Mouse (Mus musculus) thymus, postnatal 0 days (tissue): Measurements from ENCODE around the gene Sppl2a. TPM values are rescaled to one million over a fixed set of nuclear protein-coding genes. Genes with fewer than 3 reads are reported as not detected.
A peak's percentile ranks its signal among the peaks of the same experiment; 100 is the strongest.
"Not testable (repeated sequence)": the region's sequence is repeated elsewhere in the genome, so short reads cannot be mapped to it uniquely, and the experiment has no call there.

Source experiments
- DNase-seq: peaks from one replicate; pipeline ENCODE4 v3.0.0-alpha.2; 2015; ENCODE audit warnings: low spot score
- microRNA-seq: library from miRNA; unstranded; fragments of <30 nt; microRNA quantifications from one replicate; pipeline ENCODE4, GENCODE M21; 2016; ENCODE audit warnings: borderline number of aligned reads
- polyA plus RNA-seq: library from polyadenylated mRNA; unstranded; fragments of >200 nt; fragmentation: Nextera tagmentation; extraction: Ambion mirVana; gene quantifications from 2 replicates; pipeline ENCODE4 v1.2.1, GENCODE M21; 2015

The Sppl2a gene
- polyA plus RNA-seq, 1 experiment from 2014 or later: 86.8 TPM

DNA sequence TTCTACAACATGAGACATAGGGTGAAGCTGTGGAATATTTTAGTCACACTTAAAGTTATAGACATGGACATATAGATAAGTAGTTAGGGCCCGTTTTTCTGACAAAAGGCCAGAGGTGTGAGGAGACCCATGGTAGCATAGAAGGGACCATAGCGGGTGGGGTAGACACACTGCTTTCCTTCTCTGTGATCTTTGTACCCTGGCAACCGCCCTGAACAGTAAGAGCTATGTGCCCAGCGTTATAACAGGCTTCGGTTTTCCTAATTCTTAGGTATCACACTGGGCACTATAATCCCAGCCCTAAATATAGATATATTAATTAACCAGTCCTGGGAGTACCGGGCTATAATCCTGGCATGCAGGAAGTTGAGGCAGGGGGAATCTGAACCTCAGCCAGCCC, 36.1 kb downstream of the Sppl2a start:
- no peak for DNase-seq

DNA sequence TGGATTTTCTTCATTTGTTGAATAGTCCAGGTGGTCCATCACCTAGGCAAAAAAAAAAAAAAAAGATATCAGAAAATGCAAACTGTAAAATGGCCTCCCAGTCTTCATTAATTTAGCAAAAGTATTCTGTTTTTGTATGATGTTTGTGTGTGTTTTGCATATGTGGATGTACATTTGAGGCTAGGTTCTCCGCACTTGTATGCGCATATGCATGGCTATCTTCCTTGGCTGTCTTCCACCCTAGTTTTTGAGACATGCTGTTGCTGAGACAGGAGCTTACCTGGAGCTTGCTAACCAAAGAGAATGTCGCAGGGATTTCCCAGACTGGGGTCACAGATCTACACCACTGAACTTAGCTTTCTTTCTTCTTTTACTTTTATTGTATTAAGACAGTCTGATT, 38.8 kb downstream of the Sppl2a start:
- no peak for DNase-seq

DNA sequence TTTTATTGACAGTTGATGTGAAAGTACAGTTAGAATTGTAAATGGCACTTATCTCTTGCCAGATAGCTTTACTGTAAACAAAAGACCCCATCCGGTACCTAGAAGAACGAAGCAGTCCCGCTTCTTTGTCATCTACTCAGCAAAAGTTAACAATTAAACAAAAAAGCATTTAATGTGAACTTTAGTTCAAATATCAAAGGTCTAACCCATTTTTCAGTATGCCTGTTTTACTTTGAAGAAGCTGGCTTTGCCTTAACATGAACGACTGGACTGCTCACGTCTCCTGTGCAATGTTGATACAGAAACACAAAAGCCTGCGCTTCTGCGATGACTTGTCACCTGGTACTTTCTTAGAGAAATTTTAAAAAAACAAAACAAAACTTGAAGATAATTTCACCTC, 40.7 kb downstream of the Sppl2a start:
- DNase-seq: no peak

DNA sequence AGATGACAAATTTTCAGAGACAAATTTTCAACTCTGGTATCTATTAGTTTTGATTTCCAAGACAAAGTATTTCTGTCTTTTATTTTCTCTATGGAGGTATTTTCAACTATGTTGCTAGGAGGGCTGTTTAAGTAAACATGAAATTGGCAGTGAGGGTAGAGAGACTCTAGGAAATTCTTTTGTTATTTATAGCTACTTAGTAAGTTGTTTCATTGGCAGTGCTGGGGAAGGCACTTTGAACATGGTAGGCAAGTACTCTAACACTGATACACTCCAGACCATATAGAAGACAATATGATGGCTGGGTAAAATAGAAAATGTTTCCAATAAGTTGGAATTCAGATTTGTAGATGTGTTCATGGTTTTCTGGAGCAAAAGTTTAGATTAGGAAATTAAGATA, 41.3 kb downstream of the Sppl2a start:
- no peak for DNase-seq

DNA sequence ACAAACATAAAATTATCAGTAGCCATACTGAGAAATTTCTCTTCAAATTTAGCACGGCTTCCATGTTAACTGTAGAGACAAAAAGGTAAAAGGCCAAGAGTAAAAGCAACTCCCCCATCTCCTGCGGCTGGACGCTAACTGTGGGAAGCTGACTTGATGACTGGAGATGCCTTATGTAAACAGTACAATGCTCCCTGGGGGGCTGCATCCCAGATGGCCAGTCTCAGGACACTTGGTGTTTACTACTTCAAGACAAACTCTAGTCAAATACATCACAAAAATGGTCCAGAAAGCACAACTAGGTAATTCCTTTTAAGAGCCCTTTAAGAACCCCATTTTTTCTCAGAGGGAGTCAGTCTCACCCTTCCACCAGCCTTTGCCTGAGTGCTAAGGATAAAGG, 45.9 kb downstream of the Sppl2a start:
- DNase-seq: no peak

DNA sequence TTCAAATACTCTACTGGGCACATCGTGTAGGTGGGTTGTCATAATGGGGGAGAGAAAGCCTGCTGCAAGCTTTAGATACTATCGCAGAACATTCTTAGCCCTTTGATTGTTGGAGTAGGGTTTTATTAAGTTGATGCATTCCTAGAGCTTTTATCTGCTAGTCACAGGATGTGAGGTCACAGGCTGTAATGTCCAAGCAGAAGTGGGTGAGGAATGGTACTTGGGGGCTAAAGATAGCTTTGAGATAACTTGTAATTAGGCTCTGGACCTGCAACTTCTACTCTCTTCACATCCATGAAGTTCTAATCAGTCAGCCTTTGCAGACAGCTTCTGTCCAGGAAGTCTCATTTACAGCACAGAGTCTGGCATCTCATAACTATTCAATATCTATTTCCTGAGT, 47.2 kb downstream of the Sppl2a start:
- DNase-seq: no peak

DNA sequence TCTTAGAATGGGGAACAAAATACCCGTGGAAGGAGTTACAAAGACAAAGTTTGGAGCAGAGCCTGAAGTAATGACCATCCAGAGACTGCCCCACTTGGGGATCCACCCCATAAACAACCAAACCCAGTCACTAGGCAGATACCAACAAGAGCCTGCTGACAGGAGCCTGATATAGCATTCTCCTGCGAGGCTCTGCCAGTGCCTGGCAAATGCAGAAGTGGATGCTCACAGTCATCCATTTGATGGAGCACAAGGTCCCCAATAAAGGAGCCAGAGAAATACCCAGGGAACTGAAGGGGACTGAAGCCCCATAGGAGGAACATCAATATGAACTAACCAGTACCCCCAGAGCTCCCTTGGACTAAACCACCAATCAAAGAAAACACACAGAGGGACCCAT, 50.3 kb downstream of the Sppl2a start:
- not testable (repeated sequence) for DNase-seq

DNA sequence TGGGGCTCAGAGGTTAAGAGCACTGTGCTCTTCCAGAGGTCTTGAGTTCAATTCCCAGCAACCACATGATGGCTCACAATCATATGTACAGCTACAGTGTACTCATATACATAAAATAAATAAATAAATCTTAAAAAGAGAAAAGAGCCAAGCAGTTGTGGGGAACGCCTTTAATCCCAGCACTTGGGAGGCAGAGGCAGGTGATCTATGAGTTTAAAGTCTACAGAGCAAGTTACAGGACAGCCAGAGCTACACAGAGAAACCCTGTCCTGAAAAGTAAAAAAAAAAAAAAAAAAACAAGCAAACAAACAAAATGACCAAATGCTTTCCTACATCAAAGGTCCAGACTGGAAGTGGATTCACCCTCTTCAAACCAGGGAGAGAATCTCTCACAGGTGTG, 55.0 kb downstream of the Sppl2a start:
- DNase-seq: no peak

DNA sequence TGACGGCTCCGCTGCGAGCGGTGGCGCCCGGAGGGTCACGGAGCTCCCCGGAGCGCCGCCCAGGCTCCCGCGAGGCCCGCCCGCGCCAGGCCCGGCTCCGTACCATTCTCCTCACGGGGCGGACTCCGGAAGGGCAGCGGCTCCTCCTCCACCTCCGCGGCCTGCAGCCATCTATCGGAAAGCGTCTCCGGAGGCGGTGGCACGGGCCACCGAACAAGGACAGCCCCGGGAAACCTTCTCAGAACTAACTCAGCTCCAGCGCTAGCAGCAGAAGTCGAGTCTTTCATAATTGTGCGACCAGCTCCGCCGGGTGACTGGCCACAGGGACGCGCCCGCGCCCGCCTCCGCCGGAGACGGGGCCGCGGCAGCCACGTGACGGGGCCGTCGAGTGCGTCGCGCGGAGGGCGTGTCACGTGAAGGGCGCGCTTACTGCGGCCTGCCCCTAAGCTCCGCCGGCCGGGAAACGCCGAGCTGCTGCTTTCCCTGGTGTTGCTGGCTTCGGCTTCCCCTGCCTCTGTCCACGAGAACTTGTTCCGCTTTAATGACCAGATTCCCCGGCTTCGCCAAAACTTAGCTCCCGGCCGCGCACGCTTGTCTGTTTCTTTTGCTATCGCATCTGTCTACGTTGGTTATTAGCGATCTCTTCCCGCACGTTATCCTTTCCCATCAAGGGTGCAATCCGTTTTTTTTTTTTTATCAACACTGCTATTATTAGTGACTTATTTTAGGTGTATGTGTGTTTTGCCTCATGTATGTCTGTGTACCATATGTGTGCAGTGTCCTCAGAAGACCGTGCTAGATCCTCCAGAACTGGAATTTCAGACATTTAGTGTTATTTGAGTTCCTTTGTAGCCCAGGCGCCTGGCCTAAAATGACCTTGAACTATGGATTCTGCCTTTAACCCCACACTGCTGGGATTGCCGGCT, 56.9 kb downstream of the Sppl2a start, which contains the start of gene Trpm7:
Gene Trpm7, minus strand, starts transcription at position 360 of the 926 bp plus-strand sequence.
- DNase-seq: peak; percentile 90

DNA sequence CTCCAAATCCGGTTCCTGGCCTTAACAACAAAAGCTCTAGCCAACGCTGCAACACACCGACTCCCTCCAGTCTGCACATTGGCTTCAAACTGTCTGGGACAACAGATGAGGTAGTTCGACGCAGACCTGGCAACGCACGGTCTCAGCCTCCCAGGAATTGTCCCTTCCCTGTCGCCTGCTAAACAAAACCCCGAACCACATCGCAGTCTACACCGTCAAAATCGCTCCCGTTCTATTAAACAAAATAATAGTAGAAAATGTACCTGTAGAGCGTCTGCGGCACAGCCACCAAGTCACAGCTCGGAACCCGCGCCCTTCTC, 57.6 kb downstream of the Sppl2a start:
- DNase-seq: peak; percentile 46

DNA sequence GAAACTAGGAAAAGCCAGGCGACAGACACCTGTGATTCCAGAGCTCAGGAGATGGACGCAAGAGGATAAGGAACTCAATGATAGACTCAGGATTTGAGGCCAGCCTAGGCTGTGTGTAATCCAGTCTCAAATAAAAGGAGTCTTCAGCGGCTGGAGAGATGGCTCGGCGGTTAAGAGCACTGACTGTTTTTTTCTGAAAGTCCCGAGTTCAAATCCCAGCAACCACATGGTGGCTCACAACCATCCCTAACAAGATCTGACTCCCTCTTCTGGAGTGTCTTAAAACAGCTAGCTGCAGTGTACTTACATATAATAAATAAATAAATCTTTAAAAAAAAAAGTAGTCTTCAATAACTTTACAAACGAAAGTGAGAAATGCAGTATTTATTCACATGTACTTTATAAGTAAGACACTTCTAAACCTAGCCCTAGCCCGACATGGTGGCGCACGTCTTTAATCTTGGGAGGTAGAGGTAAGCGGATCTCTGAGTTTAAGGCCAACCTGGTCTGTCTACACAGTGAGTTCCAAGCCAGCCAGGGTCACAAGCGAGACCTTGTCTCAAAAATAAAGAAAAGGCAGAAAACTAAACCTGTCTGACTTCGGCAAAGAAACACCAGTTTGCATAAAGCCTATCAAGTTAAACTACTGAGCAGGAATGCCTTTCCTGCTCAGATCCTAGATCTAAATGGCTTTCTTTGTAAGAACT, 58.1 kb downstream of the Sppl2a start:
- no peak for DNase-seq

DNA sequence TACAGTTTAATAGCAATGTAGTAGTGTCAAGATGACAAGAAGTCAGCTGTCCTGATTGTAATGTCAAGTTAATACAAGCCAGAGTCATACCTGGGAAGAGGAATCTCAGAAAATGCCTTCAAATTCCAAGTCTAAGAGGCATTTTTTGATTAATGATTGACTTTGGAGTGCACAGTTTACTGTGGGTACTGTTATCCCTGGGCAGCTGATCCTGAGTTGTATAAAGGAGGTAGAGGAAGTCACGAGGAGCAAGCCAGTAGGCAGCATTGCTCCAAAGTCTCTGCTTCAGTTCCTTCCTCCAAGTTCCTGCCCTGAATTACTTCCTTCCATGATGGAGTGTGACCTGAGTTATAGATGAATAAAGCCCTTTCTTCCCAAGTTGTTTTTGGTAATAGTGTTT, 66.7 kb downstream of the Sppl2a start:
- no peak for DNase-seq

DNA sequence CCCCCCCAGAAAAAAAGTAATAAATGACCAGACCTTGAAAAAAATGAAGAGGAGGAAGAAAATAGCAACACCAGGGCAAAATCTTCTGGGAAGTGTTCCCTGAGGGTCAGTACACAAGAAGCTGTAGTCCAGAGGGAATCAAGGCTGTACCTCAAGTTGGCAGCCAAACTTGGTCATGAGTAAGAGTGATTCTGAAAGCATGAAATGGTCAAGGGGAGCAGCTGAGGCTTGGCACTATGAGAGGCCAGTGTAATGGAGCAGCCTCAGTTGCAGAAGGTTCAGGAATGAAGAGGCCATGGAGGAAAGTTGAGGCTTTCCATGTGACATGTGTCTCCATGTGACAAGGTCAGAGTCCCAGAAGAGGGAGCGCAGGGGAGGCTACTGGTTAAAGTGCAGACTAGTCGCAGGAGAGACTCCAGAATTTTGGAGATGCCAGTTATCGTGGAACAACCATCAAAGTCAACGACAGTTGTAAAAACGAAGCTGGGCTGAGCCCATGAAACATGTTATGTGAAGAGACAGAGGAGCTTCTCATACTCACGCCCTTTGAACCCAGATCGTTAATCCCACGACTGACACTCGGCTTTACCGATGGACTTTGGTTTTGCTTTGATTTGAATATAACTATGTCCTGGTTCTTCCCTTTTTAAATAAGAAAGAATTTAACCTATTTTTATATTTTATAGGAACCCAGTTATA, 67.4 kb downstream of the Sppl2a start:
- no peak for DNase-seq

DNA sequence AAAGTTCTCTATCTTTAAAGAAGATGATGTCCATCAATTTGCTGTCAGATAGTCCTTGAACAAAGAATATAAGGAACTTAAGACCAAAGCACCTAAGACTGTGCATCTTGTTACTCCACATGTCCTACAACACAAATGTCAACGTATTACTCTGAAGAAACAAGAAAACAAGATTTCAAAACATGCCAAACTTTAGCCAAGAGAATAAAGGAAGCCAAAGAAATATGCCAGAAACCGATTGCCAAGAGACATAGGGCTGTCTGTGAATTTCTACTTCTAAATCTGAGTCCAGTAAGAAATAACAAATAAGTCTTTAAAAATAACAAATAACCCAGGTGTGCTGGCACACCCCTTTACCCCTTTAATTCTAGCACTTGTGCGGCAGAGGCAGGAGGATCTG, 68.0 kb downstream of the Sppl2a start:
- DNase-seq: no peak

DNA sequence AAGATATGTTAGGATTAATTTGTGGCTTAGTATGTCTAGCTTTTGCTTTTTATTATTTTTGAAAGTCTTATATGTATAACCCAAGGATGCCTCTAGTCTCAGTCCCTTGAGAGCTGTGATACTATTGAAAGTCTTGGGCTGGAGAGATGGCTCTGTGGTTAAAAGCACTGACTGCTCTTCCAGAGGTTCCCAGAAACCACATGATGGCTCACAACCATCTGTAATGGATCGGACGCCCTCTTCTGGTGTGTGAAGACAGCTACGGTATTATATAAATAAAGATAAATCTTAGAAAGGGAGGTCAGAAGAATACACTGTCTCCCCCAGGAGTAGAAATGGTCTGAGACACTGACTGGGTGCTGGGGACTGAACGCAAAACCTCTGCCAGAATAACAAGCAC, 88.3 kb downstream of the Sppl2a start:
- DNase-seq: no peak

Small RNAs within 50 kb of the gene (microRNA-seq; reads per million reads assigned to microRNA genes)
- gene Mir3473g: 2.1 reads per million

Other genes with a start within 250 kb of the Sppl2a start
- 23.0 and 27.7 TPM in 2 replicates for gene Usp8, start 225.9 kb downstream of the Sppl2a start, polyA plus RNA-seq
- 2.9 and 3.6 TPM in 2 replicates for gene Usp50, start 149.8 kb downstream of the Sppl2a start, polyA plus RNA-seq
- gene Trpm7, start 57.0 kb downstream of the Sppl2a start, polyA plus RNA-seq: 43.8 and 57.5 TPM in 2 replicates
- 7.0 and 9.1 TPM in 2 replicates for gene Ap4e1, start 75.5 kb upstream of the Sppl2a start, polyA plus RNA-seq
- 68.9 and 69.1 TPM in 2 replicates for gene Blvra, start 137.4 kb upstream of the Sppl2a start, polyA plus RNA-seq
- 76.4 and 80.7 TPM in 2 replicates for gene Ncaph, start 200.7 kb upstream of the Sppl2a start, polyA plus RNA-seq
- gene Itpripl1, start 210.2 kb upstream of the Sppl2a start, polyA plus RNA-seq: 31.0 and 35.6 TPM in 2 replicates